Mouse (Mus musculus) neural tube, embryonic 13.5 days (tissue): ENCODE results near the gene Gm21721. TPM values are rescaled to one million over a fixed set of nuclear protein-coding genes. Genes with fewer than 3 reads are reported as not detected.
"Not testable (repeated sequence)": the region's sequence is repeated elsewhere in the genome, so short reads cannot be mapped to it uniquely, and the experiment has no call there.

Experiments
- ATAC-seq: fragments of 200-750 bp; cut with Nextera tagmentation; 2 replicates; pipeline ENCODE4 v1.8.0; 2017; ENCODE audit warnings: low read depth, mild to moderate bottlenecking, moderate TSS enrichment, moderate library complexity
- H3K27ac ChIP-seq: fragments of 300-500 bp; sonication (generic); replicated peaks from 2 replicates; pipeline ENCODE4 v1.5.1; 2015; ENCODE audit warnings: moderate library complexity, mild to moderate bottlenecking, inconsistent platforms
- H3K27me3 ChIP-seq: fragments of 300-500 bp; sonication (generic); 2 replicates; pipeline ENCODE4 v1.6.1; 2015; ENCODE audit warnings: mild to moderate bottlenecking, inconsistent platforms
- H3K36me3 ChIP-seq: fragments of 300-500 bp; sonication (generic); 2 replicates; pipeline ENCODE4 v1.6.1; 2015; ENCODE audit warnings: mild to moderate bottlenecking, inconsistent platforms
- H3K4me1 ChIP-seq: fragments of 300-500 bp; sonication (generic); replicated peaks from 2 replicates; pipeline ENCODE4 v1.6.1; 2015; ENCODE audit warnings: inconsistent platforms
- H3K4me2 ChIP-seq: fragments of 300-500 bp; sonication (generic); 2 replicates; pipeline ENCODE4 v1.6.1; 2015; ENCODE audit warnings: inconsistent platforms, mild to moderate bottlenecking, moderate library complexity
- H3K4me3 ChIP-seq: fragments of 300-500 bp; sonication (generic); 2 replicates; pipeline ENCODE4 v1.5.1; 2015; ENCODE audit warnings: mild to moderate bottlenecking, inconsistent platforms
- H3K9ac ChIP-seq: fragments of 300-500 bp; sonication (generic); 2 replicates; pipeline ENCODE4 v1.6.1; 2015; ENCODE audit warnings: moderate library complexity, mild to moderate bottlenecking, inconsistent platforms
- H3K9me3 ChIP-seq: fragments of 300-500 bp; sonication (generic); 2 replicates; pipeline ENCODE4 v1.6.1; 2016; ENCODE audit warnings: inconsistent platforms
- WGBS: fragments of 180-500 bp; shearing (Covaris S2); methylation state at CpG from one replicate; pipeline ENCODE4 v1.1.7; 2015; 5-methylcytosine and 5-hydroxymethylcytosine counted together
- polyA plus RNA-seq: library from polyadenylated mRNA; unstranded; fragments of >200 nt; fragmentation: Nextera tagmentation; extraction: Ambion mirVana; gene quantifications from 2 replicates; pipeline ENCODE4 v1.2.1, GENCODE M21; 2015

Gene Gm21721
- polyA plus RNA-seq = not detected in 2 replicates

DNA sequence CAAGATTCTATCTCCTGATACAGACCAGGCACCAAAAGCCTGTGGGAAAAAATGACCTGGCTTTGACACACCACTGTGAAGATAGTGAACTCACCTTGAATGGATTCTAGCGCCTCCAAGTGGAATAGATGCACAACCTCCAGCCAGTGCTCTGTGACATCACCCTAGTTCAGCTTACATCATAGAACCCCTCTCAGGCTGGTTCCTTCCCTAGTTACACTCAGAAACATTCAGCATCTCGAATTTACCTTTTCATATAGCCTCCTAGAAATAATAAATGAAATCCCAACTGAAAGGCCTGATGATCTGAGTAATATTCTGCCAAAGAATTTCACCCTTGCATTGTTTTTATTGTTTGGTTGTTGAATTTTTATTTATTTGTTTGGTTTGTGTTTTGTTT lies at the start of gene Gm21721:
Gm21721 (minus strand) TSS at position 101 of the 400 bp plus-strand sequence.
- not testable (repeated sequence) for H3K9me3 ChIP-seq, H3K4me3 ChIP-seq, H3K27me3 ChIP-seq, H3K36me3 ChIP-seq, H3K4me2 ChIP-seq, H3K4me1 ChIP-seq, ATAC-seq, H3K9ac ChIP-seq, H3K27ac ChIP-seq
- no CpG with 5 or more reads among the region's 2 CpGs for WGBS

Other genes with a start within 250 kb of the Gm21721 start
- gene Gm21292, start 68.3 kb downstream of the Gm21721 start, polyA plus RNA-seq = not detected in 2 replicates
- gene Gm21812, start 145.0 kb upstream of the Gm21721 start, polyA plus RNA-seq = not detected in 2 replicates
- gene Gm21874, start 214.0 kb upstream of the Gm21721 start, polyA plus RNA-seq = not detected in 2 replicates